Mouse (Mus musculus) B cell, adult 2 months (primary cell): ENCODE measurements around the gene Atp13a3.
"Not testable (repeated sequence)": the region's sequence is repeated elsewhere in the genome, so short reads cannot be mapped to it uniquely, and the experiment has no call there.

Experiments used
- DNase-seq, 2 experiments: peaks; one replicate each; pipeline ENCODE4 v3.0.0; 2022

The Atp13a3 gene

GRCm38 (mm10) chr16:30405925-30406670, at the start of gene Atp13a3:
Atp13a3 (minus strand) TSS chr16:30405975.
- no peak for DNase-seq

GRCm38 (mm10) chr16:30453213-30453975, 47.6 kb upstream of the Atp13a3 start:
- DNase-seq = no peak

GRCm38 (mm10) chr16:30451174-30451573, 45.4 kb upstream of the Atp13a3 start:
- not testable (repeated sequence) for DNase-seq

- no peak for DNase-seq
Measured at GRCm38 (mm10) chr16:30449017-30449416, 43.2 kb upstream of the Atp13a3 start.

- DNase-seq = no peak
Measured at GRCm38 (mm10) chr16:30448169-30448568, 42.4 kb upstream of the Atp13a3 start.

- DNase-seq = no peak
Measured at GRCm38 (mm10) chr16:30447642-30448041, 41.9 kb upstream of the Atp13a3 start.

GRCm38 (mm10) chr16:30443411-30443810, 37.6 kb upstream of the Atp13a3 start:
- DNase-seq = no peak

- DNase-seq = no peak
Measured at GRCm38 (mm10) chr16:30442451-30442850, 36.7 kb upstream of the Atp13a3 start.

- no peak for DNase-seq
Measured at GRCm38 (mm10) chr16:30441409-30441808, 35.6 kb upstream of the Atp13a3 start.

GRCm38 (mm10) chr16:30439841-30440240, 34.1 kb upstream of the Atp13a3 start:
- no peak for DNase-seq

GRCm38 (mm10) chr16:30439411-30439810, 33.6 kb upstream of the Atp13a3 start:
- DNase-seq = no peak

GRCm38 (mm10) chr16:30436276-30436675, 30.5 kb upstream of the Atp13a3 start:
- no peak for DNase-seq

GRCm38 (mm10) chr16:30435393-30435792, 29.6 kb upstream of the Atp13a3 start:
- no peak for DNase-seq

GRCm38 (mm10) chr16:30433148-30433547, 27.4 kb upstream of the Atp13a3 start:
- DNase-seq = peak in 1 of 2 experiments; percentile 37

GRCm38 (mm10) chr16:30432111-30432510, 26.3 kb upstream of the Atp13a3 start:
- no peak for DNase-seq

GRCm38 (mm10) chr16:30430512-30431088, 24.8 kb upstream of the Atp13a3 start:
- DNase-seq = no peak

GRCm38 (mm10) chr16:30428753-30429260, 23.0 kb upstream of the Atp13a3 start:
- DNase-seq = no peak

GRCm38 (mm10) chr16:30427466-30427865, 21.7 kb upstream of the Atp13a3 start:
- DNase-seq = no peak

- no peak for DNase-seq
Measured at GRCm38 (mm10) chr16:30427003-30427402, 21.2 kb upstream of the Atp13a3 start.

GRCm38 (mm10) chr16:30425980-30426379, 20.2 kb upstream of the Atp13a3 start:
- DNase-seq = no peak

GRCm38 (mm10) chr16:30424053-30424452, 18.3 kb upstream of the Atp13a3 start:
- no peak for DNase-seq

GRCm38 (mm10) chr16:30416707-30417106, 10.9 kb upstream of the Atp13a3 start:
- DNase-seq = no peak

GRCm38 (mm10) chr16:30416284-30416683, 10.5 kb upstream of the Atp13a3 start:
- DNase-seq = no peak

- no peak for DNase-seq
Measured at GRCm38 (mm10) chr16:30412680-30413079, 6.9 kb upstream of the Atp13a3 start.
